Mouse (Mus musculus): ENCODE data around the gene Pard3. TPM values are rescaled to one million over a fixed set of nuclear protein-coding genes. Genes with fewer than 3 reads are reported as not detected.

The Pard3 gene
- total RNA-seq (2023) = not detected

GRCm38 (mm10) chr8:127063551-127064360 lies at the start of gene Pard3:
Gene Pard3, plus strand, starts transcription at chr8:127063893.

Other genes with a start within 250 kb of the Pard3 start
- 158 TPM for gene Tomm20, start 118.0 kb upstream of the Pard3 start, total RNA-seq (2023)
- gene Rbm34, start 92.8 kb upstream of the Pard3 start, total RNA-seq (2023) = 25.1 TPM